Mouse (Mus musculus): ENCODE results near the gene Wipi2. TPM values are rescaled to one million over a fixed set of nuclear protein-coding genes. Genes with fewer than 3 reads are reported as not detected.

The Wipi2 gene
- 40.8 and 44.5 TPM in 2 replicates for polyA plus RNA-seq (2015; fragmentation: Nextera tagmentation; extraction: Ambion mirVana)

- Histone ChIP-seq H3K4me1 (peaks cover 11% of the 10 kb centered on the region), H3K27ac (peak within 1 kb of the TSS; percentile 81; the same call in 1 of the 2 replicates), H3K4me2 (peak within 1 kb of the TSS; percentile 79), H3K27me3 (no peaks in the 10 kb centered on the region), H3K36me3 (no peaks in the 10 kb centered on the region), H3K4me3 (peak within 1 kb of the TSS; percentile 89), H3K9ac (peak within 1 kb of the TSS; percentile 93), H3K9me3 (no peaks in the 10 kb centered on the region)
- 83% methylated on average over 2 of the region's 2 CpGs for WGBS
- no peak for ATAC-seq (ENCODE audit: borderline replicate concordance, extremely low read depth, low FRiP score, low TSS enrichment)
Observed at GRCm38 (mm10) chr5:142627398-142627797, at the start of gene Wipi2. TSS of gene Wipi2 (plus strand) at chr5:142627698.

- H3K36me3 ChIP-seq = no peaks in the 10 kb centered on the region
- H3K9ac ChIP-seq = no peak overlapping the region
- H3K4me2 ChIP-seq = no peak overlapping the region
- no peaks in the 10 kb centered on the region for H3K4me1 ChIP-seq
- H3K9me3 ChIP-seq = no peaks in the 10 kb centered on the region
- no peaks in the 10 kb centered on the region for H3K27me3 ChIP-seq
- WGBS = 86% methylated on average over 10 of the region's 10 CpGs
- H3K27ac ChIP-seq = no peak overlapping the region
- no peak for ATAC-seq (ENCODE audit: borderline replicate concordance, extremely low read depth, low FRiP score, low TSS enrichment)
- no peak overlapping the region for H3K4me3 ChIP-seq
Observed at GRCm38 (mm10) chr5:142578192-142578591, 49.3 kb upstream of the Wipi2 start.

GRCm38 (mm10) chr5:142581517-142581916 is 46.0 kb upstream of the Wipi2 start:
- WGBS = 7% methylated on average over 5 of the region's 5 CpGs
- 0 out of 2 replicates have a peak, but pooled peaks have one; percentile 40 for ATAC-seq (ENCODE audit: borderline replicate concordance, extremely low read depth, low FRiP score, low TSS enrichment)

GRCm38 (mm10) chr5:142583616-142584126 is 43.8 kb upstream of the Wipi2 start:
- no peak overlapping the region for H3K4me2 ChIP-seq
- no peak; the same call in 1 of the 2 replicates for ATAC-seq (ENCODE audit: borderline replicate concordance, extremely low read depth, low FRiP score, low TSS enrichment)
- no peaks in the 10 kb centered on the region for H3K36me3 ChIP-seq
- no peak overlapping the region for H3K4me3 ChIP-seq
- H3K9me3 ChIP-seq = no peaks in the 10 kb centered on the region
- 36% methylated on average over 14 of the region's 14 CpGs for WGBS
- H3K9ac ChIP-seq = no peak overlapping the region
- H3K27me3 ChIP-seq = no peaks in the 10 kb centered on the region
- H3K4me1 ChIP-seq = no peaks in the 10 kb centered on the region
- no peak overlapping the region for H3K27ac ChIP-seq

More at GRCm38 (mm10) chr5:142581517-142581916, 46.0 kb upstream of the Wipi2 start:
- Histone ChIP-seq H3K4me2 (no peak overlapping the region), H3K9me3 (no peaks in the 10 kb centered on the region), H3K9ac (no peak overlapping the region), H3K27me3 (no peaks in the 10 kb centered on the region), H3K27ac (no peak overlapping the region), H3K4me3 (no peak overlapping the region), H3K4me1 (no peaks in the 10 kb centered on the region), H3K36me3 (no peaks in the 10 kb centered on the region)

GRCm38 (mm10) chr5:142590953-142591616 is 36.4 kb upstream of the Wipi2 start:
- Histone ChIP-seq H3K4me3 (no peak overlapping the region), H3K9me3 (no peaks in the 10 kb centered on the region), H3K9ac (no peak overlapping the region), H3K4me2 (no peak overlapping the region), H3K4me1 (no peaks in the 10 kb centered on the region), H3K27ac (no peak overlapping the region), H3K27me3 (no peaks in the 10 kb centered on the region), H3K36me3 (no peaks in the 10 kb centered on the region)
- no peak for ATAC-seq (ENCODE audit: borderline replicate concordance, extremely low read depth, low FRiP score, low TSS enrichment)
- WGBS = 77% methylated on average over 6 of the region's 6 CpGs

GRCm38 (mm10) chr5:142595698-142596097 is 31.8 kb upstream of the Wipi2 start:
- H3K27ac ChIP-seq = no peak overlapping the region
- H3K4me2 ChIP-seq = no peak overlapping the region
- no peaks in the 10 kb centered on the region for H3K9me3 ChIP-seq
- no peaks in the 10 kb centered on the region for H3K4me1 ChIP-seq
- H3K4me3 ChIP-seq = no peak overlapping the region
- no peaks in the 10 kb centered on the region for H3K27me3 ChIP-seq
- ATAC-seq (ENCODE audit: borderline replicate concordance, extremely low read depth, low FRiP score, low TSS enrichment) = no peak
- 71% methylated on average over 3 of the region's 3 CpGs for WGBS
- H3K36me3 ChIP-seq = no peaks in the 10 kb centered on the region
- H3K9ac ChIP-seq = no peak overlapping the region

- Histone ChIP-seq H3K9ac (no peak overlapping the region), H3K4me1 (no peaks in the 10 kb centered on the region), H3K36me3 (no peaks in the 10 kb centered on the region), H3K4me2 (no peak overlapping the region), H3K27me3 (no peaks in the 10 kb centered on the region), H3K9me3 (no peaks in the 10 kb centered on the region), H3K4me3 (no peak overlapping the region), H3K27ac (no peak overlapping the region)
- no peak for ATAC-seq (ENCODE audit: borderline replicate concordance, extremely low read depth, low FRiP score, low TSS enrichment)
- 60% methylated on average over 6 of the region's 6 CpGs for WGBS
Observed at GRCm38 (mm10) chr5:142596723-142597122, 30.8 kb upstream of the Wipi2 start.

GRCm38 (mm10) chr5:142597648-142598390 is 29.7 kb upstream of the Wipi2 start:
- ATAC-seq (ENCODE audit: borderline replicate concordance, extremely low read depth, low FRiP score, low TSS enrichment) = no peak
- Histone ChIP-seq H3K9me3 (no peaks in the 10 kb centered on the region), H3K36me3 (no peaks in the 10 kb centered on the region), H3K27ac (no peak overlapping the region), H3K4me2 (no peak overlapping the region), H3K27me3 (no peaks in the 10 kb centered on the region), H3K9ac (no peak overlapping the region), H3K4me1 (no peaks in the 10 kb centered on the region), H3K4me3 (no peak overlapping the region)
- 59% methylated on average over 6 of the region's 6 CpGs for WGBS

- Histone ChIP-seq H3K9me3 (no peaks in the 10 kb centered on the region), H3K4me1 (peaks cover 7% of the 10 kb centered on the region; the same call in 1 of the 2 replicates), H3K4me2 (no peak overlapping the region), H3K4me3 (no peak overlapping the region), H3K27ac (no peak overlapping the region), H3K36me3 (no peaks in the 10 kb centered on the region), H3K27me3 (peaks cover 28% of the 10 kb centered on the region), H3K9ac (no peak overlapping the region)
- 78% methylated on average over 7 of the region's 7 CpGs for WGBS
- no peak for ATAC-seq (ENCODE audit: borderline replicate concordance, extremely low read depth, low FRiP score, low TSS enrichment)
Observed at GRCm38 (mm10) chr5:142604379-142604778, 23.1 kb upstream of the Wipi2 start.

GRCm38 (mm10) chr5:142605288-142605687 is 22.2 kb upstream of the Wipi2 start:
- peaks cover 31% of the 10 kb centered on the region for H3K27me3 ChIP-seq
- no peak for ATAC-seq (ENCODE audit: borderline replicate concordance, extremely low read depth, low FRiP score, low TSS enrichment)
- H3K4me3 ChIP-seq = no peak overlapping the region
- H3K36me3 ChIP-seq = no peaks in the 10 kb centered on the region
- 86% methylated on average over 12 of the region's 12 CpGs for WGBS
- no peak overlapping the region for H3K27ac ChIP-seq
- peaks cover 7% of the 10 kb centered on the region; the same call in 1 of the 2 replicates for H3K4me1 ChIP-seq
- no peak overlapping the region for H3K4me2 ChIP-seq
- H3K9ac ChIP-seq = no peak overlapping the region
- no peaks in the 10 kb centered on the region for H3K9me3 ChIP-seq

GRCm38 (mm10) chr5:142608259-142608988 is 19.1 kb upstream of the Wipi2 start, which contains the start of gene Mmd2:
TSS of gene Mmd2 (minus strand) at chr5:142608800.
- ATAC-seq (ENCODE audit: borderline replicate concordance, extremely low read depth, low FRiP score, low TSS enrichment) = peak; percentile 49; the same call in 1 of the 2 replicates
- Histone ChIP-seq H3K27ac (no peak within 1 kb of the TSS), H3K36me3 (no peaks in the 10 kb centered on the region), H3K4me1 (peaks cover 7% of the 10 kb centered on the region; the same call in 1 of the 2 replicates), H3K27me3 (peaks cover 31% of the 10 kb centered on the region), H3K9ac (0 out of 2 replicates have a peak within 1 kb of the TSS, but pooled peaks have one; percentile 19), H3K4me3 (peak within 1 kb of the TSS; percentile 34), H3K4me2 (peak within 1 kb of the TSS; percentile 73), H3K9me3 (no peaks in the 10 kb centered on the region)
- 3% methylated on average over 42 of the region's 42 CpGs for WGBS

Measured in lung, embryonic 15.5 days (tissue).